Mouse (Mus musculus): ENCODE measurements around the gene Slc37a1. TPM values are rescaled to one million over a fixed set of nuclear protein-coding genes. Genes with fewer than 3 reads are reported as not detected.

Gene Slc37a1
- polyA plus RNA-seq, 1 experiment from 2014 or later = 9.0 TPM

DNA sequence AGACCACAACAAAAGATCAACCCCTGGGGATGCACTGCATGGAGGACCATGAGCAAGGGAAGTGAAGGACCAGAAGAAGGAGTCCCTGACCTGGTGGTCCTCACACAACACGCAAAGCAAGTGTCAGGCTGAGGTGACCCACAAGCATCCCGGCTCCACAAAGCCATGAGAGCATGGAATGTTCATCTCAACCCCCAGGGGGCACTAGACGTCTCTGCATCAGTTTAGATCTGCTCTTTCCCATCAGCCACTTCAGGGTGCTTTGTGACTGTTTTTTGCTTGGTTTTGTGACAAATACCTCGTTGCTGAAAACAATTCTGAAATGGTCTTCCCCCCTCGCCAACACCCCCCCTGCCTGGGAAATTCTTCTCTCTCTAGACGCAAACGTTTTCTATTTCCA lies 91.4 kb downstream of the Slc37a1 start:
- Histone ChIP-seq H3K36me3 (no peaks in the 10 kb centered on the region), H3K4me2 (peak overlapping the region; percentile 40), H3K9ac (replicated peaks) (no peak overlapping the region), H3K27me3 (replicated peaks) (no peaks in the 10 kb centered on the region), H3K9me3 (replicated peaks) (no peaks in the 10 kb centered on the region), H3K4me1 (peaks cover 10% of the 10 kb centered on the region), H3K27ac (replicated peaks) (peak overlapping the region; percentile 54; the same call in 1 of the 2 replicates), H3K4me3 (replicated peaks) (no peak overlapping the region)
- 8% methylated on average over 7 of the region's 7 CpGs for WGBS
- peak; percentile 45; the same call in 1 of the 2 replicates for ATAC-seq (ENCODE audit: low FRiP score)

DNA sequence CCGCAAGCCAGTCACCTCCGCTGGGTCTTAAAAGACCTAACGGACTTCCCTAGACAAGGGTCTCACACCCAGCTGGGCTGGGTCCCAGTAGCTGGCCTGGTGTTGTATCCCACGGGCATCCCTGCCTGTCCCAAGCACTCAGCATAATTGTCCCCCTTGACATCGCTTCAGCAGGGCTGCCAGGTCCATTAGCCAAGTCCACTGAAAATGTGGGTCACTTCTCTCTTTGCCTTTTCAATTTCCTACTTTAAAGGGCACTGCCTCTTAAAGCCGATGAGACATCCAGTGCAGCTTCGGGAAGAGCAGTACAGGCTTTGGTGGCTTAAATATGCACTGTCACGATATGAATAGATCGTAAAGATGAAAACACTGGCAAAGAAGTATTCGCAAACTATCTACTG lies 91.8 kb downstream of the Slc37a1 start:
- Histone ChIP-seq H3K27ac (replicated peaks) (peak overlapping the region; percentile 54; the same call in 1 of the 2 replicates), H3K27me3 (replicated peaks) (no peaks in the 10 kb centered on the region), H3K9ac (replicated peaks) (0 out of 2 replicates have a peak overlapping the region, but pooled peaks have one; percentile 10), H3K4me1 (peaks cover 10% of the 10 kb centered on the region), H3K4me2 (peak overlapping the region; percentile 40), H3K36me3 (no peaks in the 10 kb centered on the region), H3K4me3 (replicated peaks) (no peak overlapping the region), H3K9me3 (replicated peaks) (no peaks in the 10 kb centered on the region)
- ATAC-seq (ENCODE audit: low FRiP score) = no peak; the same call in 1 of the 2 replicates
- 53% methylated on average over 10 of the region's 10 CpGs for WGBS

DNA sequence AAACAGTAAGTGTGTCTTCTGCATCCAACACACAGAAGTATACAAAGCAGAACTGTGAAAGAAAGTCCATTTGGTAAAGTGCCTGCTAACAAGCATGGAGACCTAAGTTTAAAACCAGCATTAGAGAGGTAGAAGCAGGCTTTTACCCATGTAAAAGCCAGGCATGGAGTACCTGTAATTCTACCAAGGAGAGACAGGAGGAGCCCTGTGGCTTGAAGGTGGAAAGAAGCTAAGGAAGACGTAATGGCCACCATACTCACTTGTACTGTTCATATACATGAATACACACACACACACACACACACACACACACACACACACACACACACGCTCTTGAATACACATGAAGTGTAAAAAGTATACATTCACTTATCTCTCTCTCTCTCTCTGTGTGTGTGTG lies 92.5 kb downstream of the Slc37a1 start:
- no peak overlapping the region for H3K27ac ChIP-seq (replicated peaks)
- ATAC-seq (ENCODE audit: low FRiP score) = no peak
- no peaks in the 10 kb centered on the region for H3K27me3 ChIP-seq (replicated peaks)
- H3K9ac ChIP-seq (replicated peaks) = no peak overlapping the region
- H3K4me2 ChIP-seq = no peak overlapping the region
- H3K4me3 ChIP-seq (replicated peaks) = no peak overlapping the region
- 75% methylated on average over 2 of the region's 2 CpGs for WGBS
- peaks cover 10% of the 10 kb centered on the region for H3K4me1 ChIP-seq
- H3K9me3 ChIP-seq (replicated peaks) = no peaks in the 10 kb centered on the region
- no peaks in the 10 kb centered on the region for H3K36me3 ChIP-seq

DNA sequence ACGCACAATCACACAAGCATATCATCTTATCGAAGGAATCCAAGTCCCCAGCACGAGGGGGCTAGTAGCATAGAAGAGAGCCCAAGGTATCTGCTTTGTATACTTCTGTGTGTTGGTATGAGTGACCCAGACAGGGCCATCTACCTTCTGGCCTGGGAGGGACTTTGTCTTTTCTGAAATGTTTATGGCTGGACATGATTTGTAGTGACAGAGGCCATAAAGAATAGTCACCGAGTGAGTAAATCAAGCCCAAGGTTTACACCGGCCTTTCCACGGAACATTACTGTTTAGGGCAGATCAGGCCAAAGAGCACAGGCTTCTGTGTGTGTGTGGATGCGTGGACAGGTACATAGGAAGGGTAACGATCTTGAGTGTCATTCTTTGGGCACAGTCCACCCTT lies 93.3 kb downstream of the Slc37a1 start:
- Histone ChIP-seq H3K9ac (replicated peaks) (no peak overlapping the region), H3K27me3 (replicated peaks) (no peaks in the 10 kb centered on the region), H3K4me2 (no peak overlapping the region), H3K4me1 (peaks cover 14% of the 10 kb centered on the region), H3K36me3 (no peaks in the 10 kb centered on the region), H3K4me3 (replicated peaks) (no peak overlapping the region), H3K27ac (replicated peaks) (no peak overlapping the region), H3K9me3 (replicated peaks) (no peaks in the 10 kb centered on the region)
- no peak for ATAC-seq (ENCODE audit: low FRiP score)
- 36% methylated on average over 8 of the region's 8 CpGs for WGBS

DNA sequence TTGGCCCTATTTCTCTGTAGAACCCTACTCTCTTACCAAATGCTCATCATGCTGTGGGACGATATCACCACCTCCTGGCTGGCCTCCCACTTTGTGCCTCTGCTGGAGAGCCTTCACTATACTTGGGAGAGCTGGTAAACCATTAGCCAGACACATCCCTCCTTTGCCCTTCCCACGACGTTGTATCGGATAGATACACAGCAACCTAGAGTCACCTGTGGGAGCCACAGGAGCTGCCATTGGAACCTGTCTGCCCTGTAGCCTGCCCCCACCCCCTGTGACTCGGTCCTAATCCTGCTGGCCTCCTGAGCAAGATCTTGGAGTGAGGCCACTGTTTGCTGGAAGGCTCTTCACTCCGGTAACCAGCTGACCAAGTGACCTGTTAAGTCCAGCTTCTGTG lies 96.7 kb downstream of the Slc37a1 start:
- Histone ChIP-seq H3K36me3 (no peaks in the 10 kb centered on the region), H3K9me3 (replicated peaks) (no peaks in the 10 kb centered on the region), H3K4me3 (replicated peaks) (no peak overlapping the region), H3K4me2 (no peak overlapping the region), H3K27me3 (replicated peaks) (no peaks in the 10 kb centered on the region), H3K4me1 (peaks cover 37% of the 10 kb centered on the region), H3K9ac (replicated peaks) (no peak overlapping the region), H3K27ac (replicated peaks) (no peak overlapping the region)
- 82% methylated on average over 6 of the region's 6 CpGs for WGBS
- no peak for ATAC-seq (ENCODE audit: low FRiP score)

DNA sequence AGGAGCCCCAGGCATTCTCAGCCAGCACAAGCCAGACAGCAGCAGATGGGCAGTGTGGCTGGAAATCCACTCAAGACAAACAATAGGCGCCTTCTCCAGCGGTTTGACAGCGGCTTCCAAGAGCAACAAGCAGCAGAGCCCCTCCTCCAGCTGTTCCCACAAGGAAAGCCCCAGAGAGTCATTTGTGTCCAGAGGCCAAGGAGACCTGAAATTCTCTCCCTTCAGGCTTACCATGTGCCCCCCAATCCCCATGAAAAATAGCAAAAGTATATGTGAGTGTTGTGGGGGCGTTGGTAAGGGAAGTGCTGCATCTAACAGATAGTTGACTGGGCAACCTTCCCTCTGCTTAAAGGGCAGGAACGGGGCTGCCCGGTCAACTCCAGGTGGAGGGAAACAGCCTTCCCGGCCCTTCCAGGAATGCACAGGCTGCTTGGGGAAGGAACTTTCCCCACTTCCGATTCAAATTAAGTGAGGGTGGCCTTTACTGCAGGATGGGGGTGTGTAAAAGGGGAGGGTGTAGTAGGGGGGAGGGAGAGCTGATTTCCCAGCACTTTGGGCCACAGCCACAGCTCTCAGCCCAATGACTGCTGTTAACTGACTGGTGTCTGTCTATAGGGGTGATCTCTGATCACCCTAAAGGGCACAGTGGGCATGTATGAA lies 98.5 kb downstream of the Slc37a1 start:
- WGBS = 14% methylated on average over 8 of the region's 8 CpGs
- Histone ChIP-seq H3K9me3 (replicated peaks) (no peaks in the 10 kb centered on the region), H3K4me1 (peaks cover 51% of the 10 kb centered on the region), H3K9ac (replicated peaks) (no peak overlapping the region), H3K4me3 (replicated peaks) (0 out of 2 replicates have a peak overlapping the region, but pooled peaks have one; percentile 1), H3K27ac (replicated peaks) (peak overlapping the region; percentile 67), H3K36me3 (no peaks in the 10 kb centered on the region), H3K4me2 (peak overlapping the region; percentile 78), H3K27me3 (replicated peaks) (no peaks in the 10 kb centered on the region)
- peak; percentile 12; the same call in 1 of the 2 replicates for ATAC-seq (ENCODE audit: low FRiP score)

DNA sequence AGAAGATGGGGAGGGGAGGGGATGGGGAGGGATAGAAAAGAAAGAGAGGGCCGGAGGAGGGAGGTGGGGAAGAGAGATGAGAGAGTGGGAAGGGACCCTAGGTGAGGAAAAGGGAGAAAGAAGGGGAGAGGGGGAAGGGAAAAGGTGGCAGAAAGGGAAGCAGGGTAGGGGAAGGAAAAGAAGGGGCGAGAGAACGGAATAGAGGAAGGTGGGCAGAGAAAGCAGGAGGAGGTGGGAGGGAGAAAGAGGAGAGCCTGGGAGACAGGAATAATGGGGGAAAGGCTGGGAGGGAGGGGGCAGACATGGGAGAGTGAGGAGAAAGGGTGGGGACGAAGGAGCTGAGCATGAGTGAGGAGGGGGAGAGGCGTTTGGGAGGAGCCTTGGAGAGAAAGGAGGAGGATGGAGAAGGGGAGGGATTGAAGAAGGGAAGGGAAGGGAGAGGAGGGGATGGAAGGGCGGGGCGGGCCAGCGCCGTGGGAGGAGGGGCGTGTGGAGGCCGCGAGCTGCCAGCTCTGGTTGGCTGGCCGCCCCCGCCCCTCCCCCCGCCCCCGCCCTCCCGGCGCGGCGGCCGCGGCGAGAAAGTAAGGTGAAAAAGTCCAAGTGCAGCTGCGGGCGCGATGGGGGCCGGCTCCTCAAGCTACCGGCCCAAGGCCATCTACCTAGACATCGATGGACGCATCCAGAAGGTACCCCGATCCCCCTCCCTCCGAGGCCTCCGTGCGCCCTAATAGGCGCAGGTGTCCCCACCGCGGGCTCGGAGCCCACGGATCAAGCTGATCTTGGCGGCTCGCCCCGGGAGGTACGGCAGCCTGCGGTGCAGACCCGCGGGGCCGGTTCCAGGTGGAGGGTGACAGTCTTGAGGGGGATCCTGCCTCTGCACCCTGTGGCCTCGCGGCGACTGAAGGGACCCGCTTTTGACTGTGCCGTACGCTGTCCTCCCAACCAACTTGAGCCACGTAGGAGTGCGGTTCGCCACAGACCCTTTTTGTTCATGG lies 99.4 kb downstream of the Slc37a1 start, which contains the start of gene Pde9a:
TSS of gene Pde9a (plus strand) at position 540 of the 995 bp plus-strand sequence.
- Histone ChIP-seq H3K9ac (replicated peaks) (peak within 1 kb of the TSS; percentile 66), H3K27me3 (replicated peaks) (no peaks in the 10 kb centered on the region), H3K4me2 (peak within 1 kb of the TSS; percentile 78), H3K36me3 (no peaks in the 10 kb centered on the region), H3K9me3 (replicated peaks) (no peaks in the 10 kb centered on the region), H3K4me3 (replicated peaks) (peak within 1 kb of the TSS; percentile 65), H3K27ac (replicated peaks) (peak within 1 kb of the TSS; percentile 67), H3K4me1 (peaks cover 51% of the 10 kb centered on the region)
- ATAC-seq (ENCODE audit: low FRiP score) = peak; percentile 90
- under 1% methylated on average over 37 of the region's 56 CpGs for WGBS

DNA sequence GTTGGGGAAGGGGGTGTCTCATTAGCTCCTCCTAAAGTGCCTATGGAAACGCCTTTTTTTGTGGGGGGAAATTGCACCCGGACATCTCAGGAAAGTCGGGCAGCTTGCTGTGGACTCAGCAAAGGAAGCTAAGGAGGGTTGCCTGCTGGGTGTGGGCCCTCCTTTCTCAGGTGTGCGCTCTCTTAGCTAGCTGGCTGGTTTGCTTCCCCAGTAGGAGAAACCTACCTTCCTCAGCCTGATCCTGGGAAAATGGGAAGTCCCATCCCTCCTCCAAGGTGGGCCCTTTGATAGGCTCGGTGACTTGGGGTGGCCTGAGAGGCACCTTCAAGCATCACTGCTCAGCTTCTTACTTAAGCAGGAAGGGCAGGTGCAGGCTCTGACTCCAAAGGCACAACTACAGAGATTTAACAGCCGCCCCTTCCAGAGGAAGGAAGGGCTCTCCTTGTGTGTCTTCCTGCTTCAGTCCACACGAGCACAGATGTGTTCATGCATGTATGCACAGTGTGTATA lies 100.2 kb downstream of the Slc37a1 start:
- peaks cover 51% of the 10 kb centered on the region for H3K4me1 ChIP-seq
- H3K4me3 ChIP-seq (replicated peaks) = peak overlapping the region; percentile 65
- no peaks in the 10 kb centered on the region for H3K27me3 ChIP-seq (replicated peaks)
- WGBS = 10% methylated on average over 7 of the region's 7 CpGs
- no peaks in the 10 kb centered on the region for H3K9me3 ChIP-seq (replicated peaks)
- H3K27ac ChIP-seq (replicated peaks) = peak overlapping the region; percentile 65; the same call in 1 of the 2 replicates
- peak overlapping the region; percentile 66 for H3K9ac ChIP-seq (replicated peaks)
- ATAC-seq (ENCODE audit: low FRiP score) = 0 out of 2 replicates have a peak, but pooled peaks have one; percentile 4
- H3K36me3 ChIP-seq = no peaks in the 10 kb centered on the region
- H3K4me2 ChIP-seq = peak overlapping the region; percentile 78

DNA sequence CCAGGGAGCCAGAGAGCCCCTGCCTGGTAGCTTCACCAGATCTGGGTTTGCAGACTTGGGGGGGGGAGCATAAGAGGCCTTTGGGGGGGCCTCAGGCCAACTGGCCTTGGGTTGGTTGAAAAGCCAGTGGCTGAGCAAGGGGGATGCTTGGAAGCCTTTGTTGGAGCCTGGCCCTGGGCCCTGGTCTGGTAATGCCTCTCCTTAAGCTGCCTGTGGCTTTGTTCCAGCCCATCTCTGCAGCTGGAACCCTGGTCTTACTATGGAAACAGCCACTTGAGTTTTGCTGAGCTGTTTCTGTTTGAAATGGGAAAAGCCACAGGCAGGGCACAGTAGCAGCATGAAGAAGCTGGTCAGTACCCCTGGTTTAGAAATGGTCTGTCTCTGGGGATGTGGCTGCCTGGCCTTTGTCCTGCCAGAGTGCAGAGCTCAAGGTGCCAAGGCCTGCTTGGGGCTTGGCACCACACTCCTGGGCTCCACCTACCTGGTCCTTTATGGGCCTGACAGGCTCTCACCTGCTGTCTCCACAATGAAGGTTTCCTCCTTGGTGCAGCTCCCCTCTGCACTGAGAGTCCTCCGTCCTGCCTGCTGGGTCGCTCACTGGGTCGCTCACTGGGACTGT lies 102.9 kb downstream of the Slc37a1 start:
- no peak for ATAC-seq (ENCODE audit: low FRiP score)
- Histone ChIP-seq H3K9me3 (replicated peaks) (no peaks in the 10 kb centered on the region), H3K27ac (replicated peaks) (no peak overlapping the region), H3K36me3 (no peaks in the 10 kb centered on the region), H3K4me2 (peak overlapping the region; percentile 19; the same call in 1 of the 2 replicates), H3K4me3 (replicated peaks) (no peak overlapping the region), H3K27me3 (replicated peaks) (no peaks in the 10 kb centered on the region), H3K9ac (replicated peaks) (no peak overlapping the region), H3K4me1 (peaks cover 58% of the 10 kb centered on the region)
- 88% methylated on average over 3 of the region's 3 CpGs for WGBS

DNA sequence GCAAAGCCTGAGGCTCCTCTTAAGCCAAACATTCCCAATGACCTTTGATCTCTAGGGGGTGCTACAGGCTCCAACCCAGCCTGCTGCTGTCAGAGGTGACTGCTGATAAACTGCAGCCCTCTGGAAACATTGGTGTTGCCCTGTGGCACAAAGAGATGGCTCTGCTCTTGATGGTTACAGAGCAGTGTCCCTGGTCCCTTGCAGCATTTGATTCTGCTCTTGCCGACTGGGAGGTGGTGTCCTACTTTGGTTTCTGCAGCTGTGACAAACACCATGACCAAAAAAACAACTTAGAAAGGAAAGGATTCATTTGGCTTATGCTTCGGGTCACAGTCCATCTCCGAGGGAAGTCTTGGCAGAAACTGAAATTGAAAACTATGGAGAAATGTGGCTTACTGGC lies 104.9 kb downstream of the Slc37a1 start:
- Histone ChIP-seq H3K27me3 (replicated peaks) (no peaks in the 10 kb centered on the region), H3K4me1 (peaks cover 44% of the 10 kb centered on the region), H3K9ac (replicated peaks) (no peak overlapping the region), H3K4me3 (replicated peaks) (no peak overlapping the region), H3K36me3 (no peaks in the 10 kb centered on the region), H3K27ac (replicated peaks) (no peak overlapping the region), H3K9me3 (replicated peaks) (no peaks in the 10 kb centered on the region), H3K4me2 (no peak overlapping the region)
- ATAC-seq (ENCODE audit: low FRiP score) = no peak
- 80% methylated on average over 3 of the region's 3 CpGs for WGBS

DNA sequence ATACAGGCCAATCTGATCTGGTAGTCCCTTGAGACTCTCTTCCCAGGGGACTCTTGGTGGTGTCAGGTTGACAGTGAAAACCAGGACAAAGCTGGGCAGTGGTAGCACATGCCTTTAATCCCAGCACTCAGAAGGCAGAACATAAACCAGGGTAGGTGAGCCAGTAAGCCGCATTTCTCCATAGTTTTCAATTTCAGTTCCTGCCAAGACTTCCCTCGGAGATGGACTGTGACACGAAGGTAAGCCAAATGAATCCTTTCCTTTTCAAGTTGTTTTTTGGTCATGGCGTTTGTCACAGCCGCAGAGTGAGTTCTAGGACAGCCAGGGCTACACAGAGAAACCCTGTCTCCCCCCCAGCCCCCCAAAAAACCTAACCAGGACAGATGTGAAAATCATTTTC lies 105.4 kb downstream of the Slc37a1 start:
- Histone ChIP-seq H3K4me2 (no peak overlapping the region), H3K27ac (replicated peaks) (no peak overlapping the region), H3K27me3 (replicated peaks) (no peaks in the 10 kb centered on the region), H3K9me3 (replicated peaks) (no peaks in the 10 kb centered on the region), H3K9ac (replicated peaks) (no peak overlapping the region), H3K36me3 (no peaks in the 10 kb centered on the region), H3K4me1 (peaks cover 38% of the 10 kb centered on the region), H3K4me3 (replicated peaks) (no peak overlapping the region)
- 89% methylated on average over 5 of the region's 5 CpGs for WGBS
- ATAC-seq (ENCODE audit: low FRiP score) = no peak

All from neural tube, embryonic 15.5 days (tissue).